Mouse (Mus musculus) ovary, postnatal 10 days (tissue): ENCODE measurements around the gene Dcaf6.

Source experiments
- DNase-seq: peaks from one replicate; pipeline ENCODE4 v3.0.0; 2022; ENCODE audit warnings: low spot score

Dcaf6 gene

GRCm38 (mm10) chr1:165460360-165460800, at the start of gene Dcaf6, which contains the start of gene Mpc2:
Gene Dcaf6 (minus strand): TSS chr1:165460475.
Gene Mpc2 (plus strand): TSS chr1:165460637.
- DNase-seq: peak; percentile 99

DNA sequence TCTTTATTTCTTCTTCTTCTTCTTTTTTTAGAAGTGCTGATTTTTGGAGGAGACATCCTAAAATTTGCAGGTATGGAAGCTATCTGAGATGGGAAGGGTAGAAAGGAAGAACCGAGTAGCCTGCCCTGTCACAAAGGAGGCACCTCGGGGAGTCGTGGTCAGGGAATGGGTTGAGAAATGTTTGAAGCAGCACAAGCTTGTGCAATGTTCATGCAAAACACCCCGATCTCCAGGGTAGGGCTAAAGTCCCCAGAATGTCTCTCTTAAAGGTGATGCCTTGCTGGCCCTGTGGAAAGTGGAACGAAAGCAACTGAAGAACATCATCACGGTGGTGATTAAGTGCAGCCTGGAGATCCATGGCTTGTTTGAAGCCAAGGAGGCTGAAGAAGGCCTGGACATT, 46.0 kb upstream of the Dcaf6 start:
- no peak for DNase-seq

DNA sequence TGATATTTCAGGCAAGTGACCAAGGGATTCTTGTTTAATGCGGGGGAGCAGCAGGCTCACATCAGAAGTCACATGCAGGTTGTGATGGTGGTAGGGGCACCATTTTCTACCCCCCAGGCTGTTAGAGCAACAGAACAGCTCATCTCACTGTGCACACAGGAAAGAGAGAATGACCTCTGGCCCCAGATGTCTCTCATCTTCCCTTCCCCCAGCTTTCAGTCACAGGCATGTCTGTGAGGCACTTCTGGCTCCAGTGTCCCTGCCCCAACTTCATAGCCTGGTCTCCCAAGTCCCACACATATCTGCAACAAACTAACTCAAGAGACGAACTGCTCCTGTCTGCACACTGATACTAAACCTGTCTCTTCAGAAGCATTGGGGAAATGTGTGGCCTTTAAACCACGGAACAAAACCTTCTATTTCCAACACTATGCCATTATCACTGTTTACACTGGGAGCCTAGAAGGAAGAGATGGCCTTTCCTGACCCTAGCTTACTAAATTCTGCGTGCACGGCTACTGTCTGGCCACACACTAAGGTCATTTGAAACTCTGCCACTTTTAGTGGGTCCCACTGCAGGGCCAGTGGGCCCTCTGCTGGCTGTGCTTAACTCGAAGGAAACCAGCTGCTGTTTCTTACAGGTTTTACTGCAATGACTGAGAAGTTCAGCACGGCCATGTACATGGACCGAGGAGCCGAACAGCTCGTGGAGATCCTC, 43.2 kb upstream of the Dcaf6 start:
- peak; percentile 9 for DNase-seq

- no peak for DNase-seq
These were observed 38.6 kb upstream of the Dcaf6 start for GRCm38 (mm10) chr1:165498856-165499255.

DNA sequence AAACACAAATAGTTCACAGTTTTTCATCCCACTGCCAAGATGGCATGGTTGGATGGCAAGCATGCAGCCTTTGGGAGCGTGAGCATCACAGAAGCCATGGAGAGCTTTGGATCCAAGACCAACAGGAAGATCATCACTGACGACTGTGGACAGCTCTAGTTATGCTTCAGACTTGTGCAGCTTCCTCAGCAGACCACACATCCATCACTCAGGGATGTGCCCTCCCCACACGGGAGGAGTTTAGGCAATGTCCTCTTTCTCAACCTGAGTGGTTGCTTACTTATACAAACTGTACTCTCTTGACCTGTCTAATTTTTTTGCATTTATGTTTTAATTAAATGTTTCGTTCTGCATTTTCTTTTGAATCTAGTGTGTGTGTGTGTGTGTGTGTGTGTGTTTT, 28.9 kb upstream of the Dcaf6 start:
- no peak for DNase-seq

- no peak for DNase-seq
These were observed 25.8 kb upstream of the Dcaf6 start for GRCm38 (mm10) chr1:165486108-165486507.

- DNase-seq: no peak
These were observed 24.5 kb upstream of the Dcaf6 start, which contains the start of gene Adcy10 for GRCm38 (mm10) chr1:165484688-165485233. Gene Adcy10 (plus strand): TSS chr1:165485183.

DNA sequence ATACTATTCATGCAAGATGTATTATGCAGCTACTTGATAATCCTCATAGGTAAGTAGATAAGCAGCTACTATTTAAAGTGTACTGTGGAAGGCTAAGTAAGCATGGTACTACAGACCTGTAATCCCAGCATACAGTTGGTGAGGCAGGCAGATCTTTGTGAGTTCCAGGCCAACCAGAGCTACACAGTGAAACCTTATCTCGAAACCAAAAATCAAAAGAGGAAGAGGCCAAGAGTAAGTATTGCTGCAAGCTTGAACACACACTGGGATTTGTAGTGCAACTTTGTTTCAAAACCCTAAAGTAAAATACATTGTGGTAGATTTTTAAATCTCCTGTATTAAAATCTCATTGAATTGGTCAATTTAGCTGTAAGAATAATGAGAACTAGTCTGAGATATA, 11.2 kb upstream of the Dcaf6 start:
- no peak for DNase-seq

GRCm38 (mm10) chr1:165469717-165470116, 9.4 kb upstream of the Dcaf6 start:
- DNase-seq: no peak

- DNase-seq: no peak
These were observed 8.7 kb upstream of the Dcaf6 start for GRCm38 (mm10) chr1:165468971-165469370.

- DNase-seq: no peak
These were observed 4.3 kb upstream of the Dcaf6 start for GRCm38 (mm10) chr1:165464574-165464973.

GRCm38 (mm10) chr1:165462861-165463260, 2.6 kb upstream of the Dcaf6 start:
- no peak for DNase-seq

GRCm38 (mm10) chr1:165461681-165462080, 1.4 kb upstream of the Dcaf6 start:
- DNase-seq: no peak

- peak; percentile 94 for DNase-seq
These were observed 614 bp upstream of the Dcaf6 start for GRCm38 (mm10) chr1:165460801-165461377.

DNA sequence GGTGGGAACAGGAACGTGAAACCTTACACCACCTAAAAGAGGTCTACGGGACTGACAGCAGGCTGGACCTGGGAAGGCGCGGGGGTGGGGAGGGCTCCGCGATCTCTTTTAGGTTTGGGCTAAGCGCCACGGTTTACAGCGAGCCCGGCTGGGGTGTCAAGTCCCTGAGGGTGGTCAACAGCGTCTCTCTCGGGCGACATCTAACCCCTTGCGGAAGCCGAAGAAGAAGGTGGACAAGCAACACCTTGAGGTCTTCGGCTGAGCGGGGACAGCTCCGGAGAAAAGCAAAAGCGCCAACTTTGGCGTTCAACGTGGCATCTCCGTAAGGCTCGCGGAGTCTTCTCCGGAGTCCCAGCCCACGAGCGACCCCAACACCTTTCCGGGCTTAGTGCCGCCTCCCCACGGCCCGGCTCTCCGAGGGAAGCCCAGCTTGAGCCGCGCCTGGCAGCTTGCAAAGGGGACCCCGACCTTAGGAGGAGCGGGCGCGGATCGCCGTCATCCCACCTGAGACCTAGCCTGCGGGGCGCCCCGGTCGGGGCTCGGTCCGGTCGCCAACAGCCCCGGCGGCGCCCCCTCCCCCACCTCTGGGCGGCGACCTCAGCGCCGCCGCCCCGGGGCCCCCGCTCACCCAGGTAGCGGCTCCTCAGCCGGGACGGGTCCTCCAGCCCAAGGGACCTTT, 633 bp downstream of the Dcaf6 start:
- DNase-seq: peak; percentile 29

DNA sequence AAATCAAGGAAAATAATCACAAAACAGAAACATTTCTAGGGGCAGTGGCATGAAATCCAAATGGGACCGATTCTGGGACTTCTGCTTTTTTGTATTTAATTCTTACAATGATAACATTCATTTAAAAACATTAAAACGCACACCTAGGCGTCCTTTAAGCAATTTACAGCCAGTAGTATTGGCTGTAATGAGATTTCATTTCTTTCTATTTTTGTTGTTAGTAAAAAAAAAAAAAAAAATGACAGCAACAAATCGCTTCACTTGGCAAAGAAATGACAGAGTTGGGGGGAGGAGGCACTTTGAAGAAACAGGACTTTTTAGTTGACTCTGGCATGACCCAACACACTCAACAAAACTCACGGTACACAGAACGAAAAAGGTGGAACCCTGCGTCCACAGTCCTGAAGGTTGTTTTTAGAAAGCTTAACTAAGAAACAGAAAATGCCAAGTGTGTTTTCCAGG, 1.2 kb downstream of the Dcaf6 start:
- DNase-seq: no peak

- DNase-seq: no peak
These were observed 18.6 kb downstream of the Dcaf6 start for GRCm38 (mm10) chr1:165441719-165442118.

GRCm38 (mm10) chr1:165441201-165441600, 19.1 kb downstream of the Dcaf6 start:
- DNase-seq: no peak

- DNase-seq: no peak
These were observed 19.5 kb downstream of the Dcaf6 start for GRCm38 (mm10) chr1:165440788-165441187.

GRCm38 (mm10) chr1:165438289-165439021, 21.8 kb downstream of the Dcaf6 start:
- no peak for DNase-seq

GRCm38 (mm10) chr1:165432883-165433282, 27.4 kb downstream of the Dcaf6 start:
- no peak for DNase-seq

DNA sequence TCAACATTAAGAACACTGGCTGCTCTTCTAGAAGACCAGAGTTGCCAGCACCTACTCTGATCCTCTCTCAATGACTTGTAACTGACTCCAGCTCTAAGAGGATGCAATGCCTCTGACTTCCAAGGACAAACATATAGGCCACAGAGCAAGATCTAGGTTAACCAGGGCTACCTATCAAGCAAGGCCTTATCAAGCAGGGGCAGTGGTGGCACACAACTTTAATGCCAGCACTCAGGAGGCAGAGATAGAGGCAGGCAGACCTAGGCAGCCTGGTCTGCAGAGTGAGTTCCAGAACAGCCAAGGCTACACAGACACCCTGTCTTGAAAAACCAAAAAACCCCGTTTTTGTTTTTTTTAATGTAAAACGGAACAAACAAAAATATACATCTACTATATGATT, 34.0 kb downstream of the Dcaf6 start:
- DNase-seq: no peak
